Mouse (Mus musculus) neural tube, embryonic 14.5 days (tissue): ENCODE data around the gene Acsm4. TPM values are rescaled to one million over a fixed set of nuclear protein-coding genes. Genes with fewer than 3 reads are reported as not detected.

Experiments used
- ATAC-seq: fragments of 200-750 bp; cut with Nextera tagmentation; 2 replicates; pipeline ENCODE4 v1.8.0; 2017; ENCODE audit warnings: low read depth, mild to moderate bottlenecking, moderate TSS enrichment, moderate library complexity
- H3K27ac ChIP-seq: fragments of 300-500 bp; sonication (generic); 2 replicates; pipeline ENCODE4 v1.5.1; 2014; ENCODE audit warnings: low read depth, mild to moderate bottlenecking, control low read depth, low read length, moderate library complexity, mixed read lengths
- H3K27me3 ChIP-seq: fragments of 300-500 bp; sonication (generic); 2 replicates; pipeline ENCODE4 v1.6.1; 2014; ENCODE audit warnings: low read length; ENCODE audit not compliant: control insufficient read depth, insufficient read depth
- H3K36me3 ChIP-seq: fragments of 300-500 bp; sonication (generic); 2 replicates; pipeline ENCODE4 v1.6.1; 2014; ENCODE audit warnings: low read length, mixed read lengths; ENCODE audit not compliant: control insufficient read depth, insufficient read depth
- H3K4me1 ChIP-seq: fragments of 300-500 bp; sonication (generic); 2 replicates; pipeline ENCODE4 v1.6.1; 2014; ENCODE audit warnings: low read length; ENCODE audit not compliant: control insufficient read depth, insufficient read depth
- H3K4me2 ChIP-seq: fragments of 300-500 bp; sonication (generic); 2 replicates; pipeline ENCODE4 v1.6.1; 2014; ENCODE audit warnings: mild to moderate bottlenecking, low read depth, low read length, control low read depth
- H3K4me3 ChIP-seq: fragments of 300-500 bp; sonication (generic); 2 replicates; pipeline ENCODE4 v1.5.1; 2014; ENCODE audit warnings: low read depth, low read length, control low read depth, mixed read lengths
- H3K9ac ChIP-seq: fragments of 300-500 bp; sonication (generic); replicated peaks from 2 replicates; pipeline ENCODE4 v1.6.1; 2014; ENCODE audit warnings: low read depth, mild to moderate bottlenecking, control low read depth, low read length, mixed read lengths
- H3K9me3 ChIP-seq: fragments of 300-500 bp; sonication (generic); 2 replicates; pipeline ENCODE4 v1.6.1; 2016; ENCODE audit warnings: low read length; ENCODE audit not compliant: control insufficient read depth
- WGBS: fragments of 180-500 bp; shearing (Covaris S2); extraction: QIAGEN DNeasy Blood & Tissue Kit; methylation state at CpG from one replicate; pipeline ENCODE4 v1.1.7; 2014; 5-methylcytosine and 5-hydroxymethylcytosine counted together
- polyA plus RNA-seq: library from polyadenylated mRNA; unstranded; fragments of >200 nt; fragmentation: Nextera tagmentation; extraction: Ambion mirVana; gene quantifications from 2 replicates; pipeline ENCODE4 v1.2.1, GENCODE M21; 2014

Acsm4 gene
- polyA plus RNA-seq, 1 experiment from 2014 or later = not detected

- H3K36me3 ChIP-seq = no peaks in the 10 kb centered on the region
- H3K4me2 ChIP-seq = no peak overlapping the region
- no peak overlapping the region for H3K9ac ChIP-seq
- no peak overlapping the region for H3K4me3 ChIP-seq
- 92% methylated on average over 1 of the region's 2 CpGs for WGBS
- H3K9me3 ChIP-seq = no peaks in the 10 kb centered on the region
- H3K27me3 ChIP-seq = no peaks in the 10 kb centered on the region
- ATAC-seq = no peak
- no peak overlapping the region for H3K27ac ChIP-seq
- 0 out of 2 replicates have a peak, but pooled peaks cover 3% of the 10 kb centered on the region for H3K4me1 ChIP-seq
Measured at GRCm38 (mm10) chr7:119748761-119749160, 58.9 kb downstream of the Acsm4 start.

DNA sequence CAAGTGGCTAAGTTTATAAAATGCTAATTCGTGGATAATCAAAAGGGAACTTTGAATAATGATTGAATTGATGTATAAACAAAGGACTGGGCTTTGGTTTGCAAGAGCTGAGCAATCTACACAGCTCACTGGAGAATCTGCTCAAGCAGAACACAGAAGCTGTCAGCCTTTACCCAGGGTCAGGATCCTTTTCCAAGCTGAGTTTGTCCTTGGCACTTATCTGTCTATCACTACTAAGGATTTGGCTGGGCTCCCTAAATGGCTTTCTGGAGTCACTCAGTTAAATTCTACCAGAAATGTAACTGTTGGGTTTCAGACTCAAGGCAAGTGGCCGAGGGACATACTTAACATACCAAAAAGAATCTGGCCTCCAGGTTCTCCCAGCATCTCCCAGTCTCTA is 60.1 kb downstream of the Acsm4 start:
- ATAC-seq = no peak
- Histone ChIP-seq H3K4me1 (no peaks in the 10 kb centered on the region), H3K4me2 (no peak overlapping the region), H3K9me3 (no peaks in the 10 kb centered on the region), H3K27me3 (no peaks in the 10 kb centered on the region), H3K27ac (no peak overlapping the region), H3K9ac (no peak overlapping the region), H3K4me3 (no peak overlapping the region), H3K36me3 (no peaks in the 10 kb centered on the region)
- WGBS = 78% methylated on average over 2 of the region's 2 CpGs

DNA sequence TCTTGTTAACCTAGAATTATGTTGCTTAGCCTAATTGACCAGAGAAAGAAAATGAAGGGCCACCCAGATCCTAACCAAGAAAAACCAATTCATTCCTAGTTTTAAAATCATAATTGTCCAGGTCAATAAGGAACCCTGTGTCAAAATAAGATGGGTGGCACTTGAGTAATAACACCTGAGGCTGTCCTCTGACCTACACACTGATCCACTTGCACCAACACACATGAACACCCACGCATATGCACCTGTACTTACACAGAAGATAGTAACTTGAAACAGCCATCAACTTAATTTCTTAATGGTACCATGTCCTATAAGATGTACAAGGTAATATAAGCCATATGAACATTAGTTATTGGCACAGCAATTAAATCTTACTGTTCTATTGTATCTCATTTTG is 63.9 kb downstream of the Acsm4 start:
- no peaks in the 10 kb centered on the region for H3K4me1 ChIP-seq
- H3K27ac ChIP-seq = no peak overlapping the region
- WGBS = 91% methylated on average over 1 of the region's 1 CpGs
- ATAC-seq = no peak
- H3K4me2 ChIP-seq = no peak overlapping the region
- no peak overlapping the region for H3K4me3 ChIP-seq
- H3K9ac ChIP-seq = no peak overlapping the region
- no peaks in the 10 kb centered on the region for H3K36me3 ChIP-seq
- H3K9me3 ChIP-seq = no peaks in the 10 kb centered on the region
- H3K27me3 ChIP-seq = no peaks in the 10 kb centered on the region

- no peak within 1 kb of the TSS for H3K4me3 ChIP-seq
- no peak within 1 kb of the TSS for H3K4me2 ChIP-seq
- no peaks in the 10 kb centered on the region for H3K9me3 ChIP-seq
- no peak within 1 kb of the TSS for H3K9ac ChIP-seq
- no peak within 1 kb of the TSS for H3K27ac ChIP-seq
- no peaks in the 10 kb centered on the region for H3K36me3 ChIP-seq
- 80% methylated on average over 11 of the region's 11 CpGs for WGBS
- no peaks in the 10 kb centered on the region for H3K27me3 ChIP-seq
- ATAC-seq = no peak
- H3K4me1 ChIP-seq = no peaks in the 10 kb centered on the region
Measured at GRCm38 (mm10) chr7:119760527-119760951, 70.7 kb downstream of the Acsm4 start, which contains the start of gene Acsm3. Gene Acsm3, plus strand, starts transcription at chr7:119760923.

- no peak overlapping the region for H3K9ac ChIP-seq
- H3K27ac ChIP-seq = no peak overlapping the region
- H3K9me3 ChIP-seq = no peaks in the 10 kb centered on the region
- no peaks in the 10 kb centered on the region for H3K4me1 ChIP-seq
- no peak for ATAC-seq
- no peak overlapping the region for H3K4me3 ChIP-seq
- H3K36me3 ChIP-seq = no peaks in the 10 kb centered on the region
- 71% methylated on average over 4 of the region's 4 CpGs for WGBS
- no peaks in the 10 kb centered on the region for H3K27me3 ChIP-seq
- H3K4me2 ChIP-seq = no peak overlapping the region
Measured at GRCm38 (mm10) chr7:119762166-119762697, 72.4 kb downstream of the Acsm4 start.

Other genes with a start within 250 kb of the Acsm4 start
- not detected in 2 replicates for gene Gp2, start 230.7 kb upstream of the Acsm4 start, polyA plus RNA-seq
- gene Umod, start 210.7 kb upstream of the Acsm4 start, polyA plus RNA-seq = not detected in 2 replicates
- 0.08 TPM in 1 of 2 replicates, not detected in the other for gene Acsm5, start 170.6 kb upstream of the Acsm4 start, polyA plus RNA-seq
- 0.19 and 0.47 TPM in 2 replicates for gene Pdilt, start 166.5 kb upstream of the Acsm4 start, polyA plus RNA-seq
- gene Acsm2, start 135.7 kb upstream of the Acsm4 start, polyA plus RNA-seq = not detected in 2 replicates
- gene Acsm1, start 83.0 kb upstream of the Acsm4 start, polyA plus RNA-seq = not detected in 2 replicates
- 67.8 and 79.0 TPM in 2 replicates for gene Thumpd1, start 30.8 kb downstream of the Acsm4 start, polyA plus RNA-seq
- 0.16 and 0.27 TPM in 2 replicates for gene Acsm3, start 70.9 kb downstream of the Acsm4 start, polyA plus RNA-seq
- 8.4 and 14.3 TPM in 2 replicates for gene Rexo5, start 104.0 kb downstream of the Acsm4 start, polyA plus RNA-seq
- gene Eri2, start 104.0 kb downstream of the Acsm4 start, polyA plus RNA-seq = 18.3 and 21.2 TPM in 2 replicates
- 20.2 and 23.2 TPM in 2 replicates for gene Lyrm1, start 205.8 kb downstream of the Acsm4 start, polyA plus RNA-seq
- gene Dcun1d3, start 206.3 kb downstream of the Acsm4 start, polyA plus RNA-seq = 10.0 and 15.3 TPM in 2 replicates